Mouse (Mus musculus): ENCODE data around the gene Gmppb. TPM values are rescaled to one million over a fixed set of nuclear protein-coding genes. Genes with fewer than 3 reads are reported as not detected.

Gmppb gene
- polyA plus RNA-seq, 1 experiment: 6.7 TPM

GRCm38 (mm10) chr9:108051184-108051930 lies 2.3 kb downstream of the Gmppb start:
- Histone ChIP-seq H3K4me1 (ENCODE audit: control insufficient read depth, insufficient read depth, low read length) (peaks cover 30% of the 10 kb centered on the region), H3K27ac (ENCODE audit: insufficient read depth, low read depth, low read length) (no peak overlapping the region), H3K4me3 (ENCODE audit: insufficient read depth, low read length) (no peak overlapping the region)
- TF ChIP-seq POLR2A (IDR thresholded peaks at IDR 0.05; ENCODE audit: borderline replicate concordance, low read depth, low read length) (no peak), CTCF (IDR thresholded peaks at IDR 0.05; ENCODE audit: low read depth, low read length) (no peak)

GRCm38 (mm10) chr9:108051931-108052220 lies 2.8 kb downstream of the Gmppb start:
- Histone ChIP-seq H3K4me3 (ENCODE audit: insufficient read depth, low read length) (no peak overlapping the region), H3K27ac (ENCODE audit: insufficient read depth, low read depth, low read length) (no peak overlapping the region), H3K4me1 (ENCODE audit: control insufficient read depth, insufficient read depth, low read length) (peaks cover 30% of the 10 kb centered on the region)
- TF ChIP-seq POLR2A (IDR thresholded peaks at IDR 0.05; ENCODE audit: borderline replicate concordance, low read depth, low read length) (no peak), CTCF (IDR thresholded peaks at IDR 0.05; ENCODE audit: low read depth, low read length) (no peak)

DNA sequence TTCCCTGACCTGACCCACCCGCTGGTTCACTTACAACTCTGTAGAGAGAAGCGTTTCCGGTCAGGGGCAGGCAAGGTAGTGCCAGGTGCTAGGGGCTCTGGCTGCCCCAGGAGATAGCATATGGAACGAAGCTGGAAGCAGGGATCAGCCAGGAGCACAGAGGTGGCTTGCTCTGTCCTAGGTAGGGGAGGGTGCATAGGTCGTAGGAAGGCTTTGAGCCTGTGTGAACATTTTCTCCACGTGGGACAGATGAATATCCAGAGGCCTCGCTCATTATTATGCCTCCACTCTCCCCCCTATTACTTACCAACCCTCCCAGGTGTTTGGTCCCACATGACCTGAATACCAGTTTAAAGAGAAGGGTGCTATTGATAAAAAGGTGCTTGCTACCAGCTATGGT lies 3.4 kb downstream of the Gmppb start:
- Histone ChIP-seq H3K4me3 (ENCODE audit: insufficient read depth, low read length) (no peak overlapping the region), H3K4me1 (ENCODE audit: control insufficient read depth, insufficient read depth, low read length) (peaks cover 30% of the 10 kb centered on the region), H3K27ac (ENCODE audit: insufficient read depth, low read depth, low read length) (no peak overlapping the region)
- TF ChIP-seq CTCF (IDR thresholded peaks at IDR 0.05; ENCODE audit: low read depth, low read length): no peak

DNA sequence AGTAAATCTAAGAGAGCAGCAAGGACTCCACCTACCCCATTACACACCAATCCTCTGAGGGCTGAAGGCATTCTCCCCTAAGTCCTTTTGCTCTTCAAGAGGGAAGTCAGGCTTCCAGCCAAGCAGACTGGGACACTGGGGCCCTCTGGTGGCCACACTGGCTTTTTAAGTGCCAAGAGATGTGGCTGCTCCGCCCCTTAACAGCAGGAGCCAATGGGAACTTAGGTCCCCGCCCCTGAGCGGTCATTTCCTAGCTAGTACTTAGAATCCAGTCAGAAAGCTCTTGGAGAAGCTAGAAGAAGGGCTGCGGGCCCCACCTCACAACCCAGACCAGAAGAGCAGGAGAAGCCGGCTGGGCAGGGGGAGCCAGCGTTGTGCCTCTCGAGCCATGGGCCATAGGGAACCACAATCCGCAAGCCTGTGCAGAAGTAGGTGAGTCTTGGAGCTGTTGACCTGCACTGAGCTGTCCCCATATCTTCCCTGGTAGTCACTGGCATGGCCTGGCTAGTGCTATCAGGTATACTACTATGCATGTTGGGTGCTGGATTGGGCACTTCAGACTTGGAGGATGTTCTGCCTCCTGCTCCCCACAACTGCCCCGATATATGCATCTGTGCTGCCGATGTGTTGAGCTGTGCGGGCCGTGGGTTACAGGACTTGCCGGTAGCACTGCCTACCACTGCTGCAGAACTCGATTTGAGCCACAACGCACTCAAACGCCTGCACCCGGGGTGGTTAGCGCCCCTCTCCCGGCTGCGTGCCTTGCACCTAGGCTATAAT lies 4.0 kb downstream of the Gmppb start, which contains the start of gene Amigo3:
Gene Amigo3 (plus strand): TSS at position 275 of the 780 bp plus-strand sequence.
- TF ChIP-seq POLR2A (IDR thresholded peaks at IDR 0.05; ENCODE audit: borderline replicate concordance, low read depth, low read length) (no peak), CTCF (IDR thresholded peaks at IDR 0.05; ENCODE audit: low read depth, low read length) (peak; percentile 62)
- Histone ChIP-seq H3K4me3 (ENCODE audit: insufficient read depth, low read length) (no peak within 1 kb of the TSS), H3K4me1 (ENCODE audit: control insufficient read depth, insufficient read depth, low read length) (peaks cover 27% of the 10 kb centered on the region), H3K27ac (ENCODE audit: insufficient read depth, low read depth, low read length) (no peak within 1 kb of the TSS)

DNA sequence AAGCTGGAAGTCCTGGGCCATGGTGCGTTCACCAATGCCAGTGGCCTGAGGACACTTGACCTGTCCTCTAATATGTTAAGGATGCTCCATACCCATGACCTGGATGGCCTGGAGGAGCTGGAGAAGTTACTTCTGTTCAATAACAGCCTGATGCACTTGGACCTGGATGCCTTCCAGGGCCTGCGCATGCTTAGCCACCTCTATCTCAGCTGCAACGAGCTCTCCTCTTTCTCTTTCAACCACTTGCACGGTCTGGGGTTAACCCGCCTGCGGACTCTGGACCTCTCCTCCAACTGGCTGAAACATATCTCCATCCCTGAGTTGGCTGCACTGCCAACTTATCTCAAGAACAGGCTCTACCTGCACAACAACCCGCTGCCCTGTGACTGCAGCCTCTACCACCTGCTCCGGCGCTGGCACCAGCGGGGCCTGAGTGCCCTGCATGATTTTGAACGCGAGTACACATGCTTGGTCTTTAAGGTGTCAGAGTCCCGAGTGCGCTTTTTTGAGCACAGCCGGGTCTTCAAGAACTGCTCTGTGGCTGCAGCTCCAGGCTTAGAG lies 4.7 kb downstream of the Gmppb start:
- H3K4me3 ChIP-seq (ENCODE audit: insufficient read depth, low read length): no peak overlapping the region
- TF ChIP-seq CTCF (IDR thresholded peaks at IDR 0.05; ENCODE audit: low read depth, low read length) (no peak), POLR2A (IDR thresholded peaks at IDR 0.05; ENCODE audit: borderline replicate concordance, low read depth, low read length) (no peak)
- peaks cover 27% of the 10 kb centered on the region for H3K4me1 ChIP-seq (ENCODE audit: control insufficient read depth, insufficient read depth, low read length)
- H3K27ac ChIP-seq (ENCODE audit: insufficient read depth, low read depth, low read length): no peak overlapping the region

DNA sequence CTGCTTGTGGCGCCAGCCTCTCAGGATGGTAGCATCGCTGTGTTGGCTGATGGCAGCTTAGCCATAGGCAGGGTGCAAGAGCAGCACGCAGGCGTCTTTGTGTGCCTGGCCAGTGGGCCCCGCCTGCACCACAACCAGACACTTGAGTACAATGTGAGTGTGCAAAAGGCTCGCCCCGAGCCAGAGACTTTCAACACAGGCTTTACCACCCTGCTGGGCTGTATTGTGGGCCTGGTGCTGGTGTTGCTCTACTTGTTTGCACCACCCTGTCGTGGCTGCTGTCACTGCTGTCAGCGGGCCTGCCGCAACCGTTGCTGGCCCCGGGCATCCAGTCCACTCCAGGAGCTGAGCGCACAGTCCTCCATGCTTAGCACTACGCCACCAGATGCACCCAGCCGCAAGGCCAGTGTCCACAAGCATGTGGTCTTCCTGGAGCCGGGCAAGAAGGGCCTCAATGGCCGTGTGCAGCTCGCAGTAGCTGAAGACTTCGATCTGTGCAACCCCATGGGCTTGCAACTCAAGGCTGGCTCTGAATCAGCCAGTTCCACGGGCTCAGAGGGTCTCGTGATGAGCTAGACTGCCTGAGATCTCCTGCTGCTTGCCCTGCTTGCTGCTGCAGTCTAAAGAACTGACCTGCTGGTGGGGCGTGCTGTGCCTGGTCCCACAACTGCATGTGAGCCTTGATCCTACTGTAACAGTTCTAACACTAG lies 5.4 kb downstream of the Gmppb start:
- TF ChIP-seq CTCF (IDR thresholded peaks at IDR 0.05; ENCODE audit: low read depth, low read length) (no peak), POLR2A (IDR thresholded peaks at IDR 0.05; ENCODE audit: borderline replicate concordance, low read depth, low read length) (no peak)
- Histone ChIP-seq H3K4me1 (ENCODE audit: control insufficient read depth, insufficient read depth, low read length) (peaks cover 27% of the 10 kb centered on the region), H3K27ac (ENCODE audit: insufficient read depth, low read depth, low read length) (0 out of 2 replicates have a peak overlapping the region, but pooled peaks have one; percentile 6), H3K4me3 (ENCODE audit: insufficient read depth, low read length) (no peak overlapping the region)

DNA sequence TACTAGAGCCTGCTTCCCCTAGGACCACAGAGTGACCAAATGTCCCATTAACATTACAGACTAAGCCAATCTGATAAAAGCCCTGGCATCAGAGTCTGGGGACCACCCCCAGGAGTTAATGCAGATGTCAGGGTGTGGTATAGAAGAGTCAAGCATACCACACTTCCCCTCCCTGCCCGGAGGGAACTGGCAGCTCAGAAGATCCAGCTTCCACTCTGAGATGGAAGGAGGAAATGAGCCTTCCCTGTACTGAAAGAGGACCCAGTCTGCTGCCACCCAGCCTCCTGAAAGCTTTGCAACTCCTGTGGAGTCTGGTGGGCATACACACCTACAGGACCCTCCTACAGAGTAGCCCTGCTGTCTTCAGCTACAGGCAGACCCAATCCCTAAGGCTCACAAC lies 6.0 kb downstream of the Gmppb start:
- peaks cover 25% of the 10 kb centered on the region for H3K4me1 ChIP-seq (ENCODE audit: control insufficient read depth, insufficient read depth, low read length)
- no peak for TF ChIP-seq POLR2A (IDR thresholded peaks at IDR 0.05; ENCODE audit: borderline replicate concordance, low read depth, low read length)
- TF ChIP-seq CTCF (IDR thresholded peaks at IDR 0.05; ENCODE audit: low read depth, low read length): no peak
- H3K27ac ChIP-seq (ENCODE audit: insufficient read depth, low read depth, low read length): 0 out of 2 replicates have a peak overlapping the region, but pooled peaks have one; percentile 14
- no peak overlapping the region for H3K4me3 ChIP-seq (ENCODE audit: insufficient read depth, low read length)

GRCm38 (mm10) chr9:108055661-108056237 lies 6.7 kb downstream of the Gmppb start:
- Histone ChIP-seq H3K27ac (ENCODE audit: insufficient read depth, low read depth, low read length) (no peak overlapping the region), H3K4me1 (ENCODE audit: control insufficient read depth, insufficient read depth, low read length) (peaks cover 24% of the 10 kb centered on the region), H3K4me3 (ENCODE audit: insufficient read depth, low read length) (no peak overlapping the region)
- TF ChIP-seq POLR2A (IDR thresholded peaks at IDR 0.05; ENCODE audit: borderline replicate concordance, low read depth, low read length) (no peak), CTCF (IDR thresholded peaks at IDR 0.05; ENCODE audit: low read depth, low read length) (no peak)

All from bone marrow macrophage, adult 2 months (primary cell).